Mouse (Mus musculus) erythroblast, embryonic 14.5 days (primary cell): ENCODE data around the gene Nrxn3.

ENCODE experiments used
- GATA1 ChIP-seq: IDR thresholded peaks from 2 replicates; pipeline ENCODE4 v1.6.1; 2012; ENCODE audit warnings: low read length, inconsistent platforms, mixed read lengths
- TAL1 ChIP-seq: IDR thresholded peaks from 3 replicates; pipeline ENCODE4 v1.6.1; 2012; ENCODE audit warnings: low read length, inconsistent platforms, mixed read lengths

GRCm38 (mm10) chr12:89025180-89025579, 302.5 kb downstream of the Nrxn3 start:
- no peak for TF ChIP-seq GATA1
- TF ChIP-seq TAL1: no peak
